Mouse (Mus musculus): ENCODE results near the gene Lama5.

The Lama5 gene

GRCm38 (mm10) chr2:180148551-180148950 lies 77.1 kb downstream of the Lama5 start:
- DNase-seq (ENCODE audit: low spot score in 2 of 2), result no peak

- DNase-seq (ENCODE audit: low spot score in 2 of 2), result no peak
These were observed 78.3 kb downstream of the Lama5 start for GRCm38 (mm10) chr2:180147379-180147778.

- DNase-seq (ENCODE audit: low spot score in 2 of 2), result no peak
These were observed 79.6 kb downstream of the Lama5 start for GRCm38 (mm10) chr2:180146091-180146490.

- DNase-seq (ENCODE audit: low spot score in 2 of 2), result no peak
These were observed 90.2 kb downstream of the Lama5 start for GRCm38 (mm10) chr2:180135414-180135813.

GRCm38 (mm10) chr2:180133911-180134310 lies 91.7 kb downstream of the Lama5 start:
- DNase-seq (ENCODE audit: low spot score in 2 of 2), result no peak

- no peak for DNase-seq (ENCODE audit: low spot score in 2 of 2)
These were observed 92.4 kb downstream of the Lama5 start for GRCm38 (mm10) chr2:180133231-180133630.

- DNase-seq (ENCODE audit: low spot score in 2 of 2), result no peak
These were observed 98.0 kb downstream of the Lama5 start for GRCm38 (mm10) chr2:180127675-180128074.
